ENCODE assay signal across 8 mouse cellular contexts in genomic region chr13:5862003-5862625, GRCm38 (mm10). TPM values are rescaled to one million over a fixed set of nuclear protein-coding genes. Genes with fewer than 3 reads are reported as not detected.
DNase-seq lines count a peak whose midpoint lies in the region; ATAC-seq lines count a peak whose summit lies in the region.

No protein-coding gene starts in this region.

- intact Hi-C loops in heart, postnatal 10 days (cut with DNase I), result loop anchor here (2.0 to 5.0 kb wide), 7 partner anchors 57 to 1195 kb away; no protein-coding TSS in a partner anchor

- peak; percentile 81 for DNase-seq in CD4-positive, CD25-positive, alpha-beta regulatory T cell, adult 2 months (ENCODE audit: low read depth, low spot score)
- peak; percentile 61 for DNase-seq in NIH3T3 (ENCODE audit: low read depth)
- peak; percentile 51 for DNase-seq in embryo, embryonic 9.5 days (ENCODE audit: extremely low spot score)
- peak; percentile 72 to 74 for DNase-seq in heart, postnatal 10 days
- peak; percentile 72 to 75 for DNase-seq in kidney, postnatal 36 days
- DNase-seq in lung, postnatal 14 days, result peak; percentile 63

- no peaks in the 10 kb centered on the region for H3K9me3 ChIP-seq in stomach, embryonic 14.5 days (ENCODE audit: control insufficient read depth, low read depth, low read length)

- H3K4me2 ChIP-seq in stomach, embryonic 14.5 days (replicated peaks; ENCODE audit: low read depth, low read length), result peak overlapping the region; percentile 50

- peaks cover 17% of the 10 kb centered on the region for H3K4me1 ChIP-seq in stomach, embryonic 14.5 days (ENCODE audit: control insufficient read depth, insufficient read depth, low read length)

- no peak for ATAC-seq in stomach, embryonic 14.5 days (ENCODE audit: insufficient number of reproducible peaks, insufficient read depth, low FRiP score, low read depth)
- no peak for ATAC-seq in granulocyte monocyte progenitor cell, adult 5-6 weeks (replicated peaks; ENCODE audit: poor library complexity, severe bottlenecking)

- H3K4me3 ChIP-seq in stomach, embryonic 14.5 days (ENCODE audit: low read depth, low read length), result peak overlapping the region; percentile 82

- WGBS in stomach, embryonic 14.5 days, result under 1% methylated on average over 20 of the region's 20 CpGs

- H3K27me3 ChIP-seq in stomach, embryonic 14.5 days (ENCODE audit: control insufficient read depth, insufficient read depth, low read length), result no peaks in the 10 kb centered on the region

- peaks cover 22% of the 10 kb centered on the region for H3K36me3 ChIP-seq in stomach, embryonic 14.5 days (ENCODE audit: control insufficient read depth, insufficient read depth, low read length)

- H3K9ac ChIP-seq in stomach, embryonic 14.5 days (replicated peaks; ENCODE audit: low read depth, low read length), result peak overlapping the region; percentile 92

- peak overlapping the region; percentile 98 for H3K27ac ChIP-seq in stomach, embryonic 14.5 days (ENCODE audit: low read length)

RNA-seq across cellular contexts. Expression of gene Klf6, which starts 0.8 kb away (rescaled TPM):
- 10 to 100 TPM; 58.7 to 81.6 TPM for total RNA-seq in heart, postnatal 10 days (2021)
- polyA plus RNA-seq in stomach, embryonic 14.5 days (2014; fragmentation: Nextera tagmentation; extraction: Ambion mirVana), result 87.3 and 90.3 TPM in 2 replicates
- 8.9 and 11.3 TPM in 2 replicates for total RNA-seq in granulocyte monocyte progenitor cell, adult 5-6 weeks (2014; fragmentation: Nextera tagmentation)
- total RNA-seq in granulocyte monocyte progenitor cell, adult 5-6 weeks (2017), result 59.3 and 73.1 TPM in 2 replicates
